Mouse (Mus musculus): ENCODE measurements around the gene Dok7.

Gene Dok7

GRCm38 (mm10) chr5:35058216-35058615, 1.6 kb downstream of the Dok7 start:
- no peak for DNase-seq

- DNase-seq = no peak
Observed at GRCm38 (mm10) chr5:35060098-35060497, 3.5 kb downstream of the Dok7 start.

- DNase-seq = no peak
Observed at GRCm38 (mm10) chr5:35069841-35070240, 13.3 kb downstream of the Dok7 start.

- no peak for DNase-seq
Observed at GRCm38 (mm10) chr5:35070314-35070713, 13.7 kb downstream of the Dok7 start.

- no peak for DNase-seq
Observed at GRCm38 (mm10) chr5:35070953-35071352, 14.4 kb downstream of the Dok7 start.

GRCm38 (mm10) chr5:35071855-35072254, 15.3 kb downstream of the Dok7 start:
- no peak for DNase-seq

- no peak for DNase-seq
Observed at GRCm38 (mm10) chr5:35073235-35073634, 16.7 kb downstream of the Dok7 start.

GRCm38 (mm10) chr5:35073992-35074391, 17.4 kb downstream of the Dok7 start:
- DNase-seq = no peak

GRCm38 (mm10) chr5:35076369-35076768, 19.8 kb downstream of the Dok7 start:
- no peak for DNase-seq

- DNase-seq = no peak
Observed at GRCm38 (mm10) chr5:35079101-35079500, 22.5 kb downstream of the Dok7 start.

GRCm38 (mm10) chr5:35084913-35085312, 28.3 kb downstream of the Dok7 start:
- no peak for DNase-seq

GRCm38 (mm10) chr5:35088785-35089613, 32.4 kb downstream of the Dok7 start:
- peak; percentile 82 for DNase-seq

GRCm38 (mm10) chr5:35089614-35089963, 33.0 kb downstream of the Dok7 start:
- no peak for DNase-seq

GRCm38 (mm10) chr5:35091636-35092035, 35.1 kb downstream of the Dok7 start:
- DNase-seq = no peak

- no peak for DNase-seq
Observed at GRCm38 (mm10) chr5:35103086-35103485, 46.5 kb downstream of the Dok7 start.

GRCm38 (mm10) chr5:35103528-35103927, 47.0 kb downstream of the Dok7 start:
- DNase-seq = no peak

GRCm38 (mm10) chr5:35104183-35104959, 47.8 kb downstream of the Dok7 start:
- DNase-seq = peak; percentile 36

- peak; percentile 95 for DNase-seq
Observed at GRCm38 (mm10) chr5:35104960-35105921, 48.7 kb downstream of the Dok7 start, which contains the start of gene Lrpap1. Lrpap1 (minus strand) TSS chr5:35105766.

GRCm38 (mm10) chr5:35105922-35106298, 49.3 kb downstream of the Dok7 start:
- DNase-seq = no peak

- DNase-seq = no peak
Observed at GRCm38 (mm10) chr5:35112444-35112843, 55.9 kb downstream of the Dok7 start.

GRCm38 (mm10) chr5:35116002-35116401, 59.4 kb downstream of the Dok7 start:
- no peak for DNase-seq

- no peak for DNase-seq
Observed at GRCm38 (mm10) chr5:35117633-35118032, 61.1 kb downstream of the Dok7 start.

- DNase-seq = no peak
Observed at GRCm38 (mm10) chr5:35118418-35118817, 61.9 kb downstream of the Dok7 start.
